Mouse (Mus musculus) macrophage (primary cell): ENCODE results near the gene Cpt1c. TPM values are rescaled to one million over a fixed set of nuclear protein-coding genes. Genes with fewer than 3 reads are reported as not detected.

Source experiments
- H3K27ac ChIP-seq: fragments of 350-480 bp; formaldehyde crosslinking; 2 replicates; pipeline ENCODE4 v1.9.0; 2021
- H3K36me3 ChIP-seq: fragments of 350-480 bp; formaldehyde crosslinking; 2 replicates; pipeline ENCODE4 v1.9.0; 2021; ENCODE audit errors: inconsistent target
- H3K4me3 ChIP-seq: fragments of 350-480 bp; formaldehyde crosslinking; 2 replicates; pipeline ENCODE4 v1.9.0; 2021; ENCODE audit errors: inconsistent target
- H3K79me2 ChIP-seq: fragments of 350-480 bp; formaldehyde crosslinking; 2 replicates; pipeline ENCODE4 v1.9.0; 2021; ENCODE audit errors: inconsistent target
- WGBS: methylation state at CpG from one replicate; pipeline ENCODE4 v1.1.7; 2026; ENCODE audit warnings: inconsistent platforms; ENCODE audit not compliant: missing documents; 5-methylcytosine and 5-hydroxymethylcytosine counted together
- polyA plus RNA-seq: library from polyadenylated mRNA; stranded (reverse); fragments of 250-400 nt; gene quantifications from 3 replicates; pipeline ENCODE4 v1.2.4, GENCODE M21; 2018; ENCODE audit warnings: inconsistent platforms

Gene Cpt1c
- polyA plus RNA-seq, 1 experiment from 2014 or later = not detected

GRCm38 (mm10) chr7:44986192-44986878 lies 11.7 kb upstream of the Cpt1c start, which contains the start of gene Prmt1:
Gene Prmt1, minus strand, starts transcription at chr7:44986568.
- Histone ChIP-seq H3K36me3 (peaks cover 13% of the 10 kb centered on the region; the same call in 1 of the 2 replicates), H3K79me2 (peaks cover 21% of the 10 kb centered on the region), H3K4me3 (peak within 1 kb of the TSS; percentile 60), H3K27ac (peak within 1 kb of the TSS; percentile 48)
- 2% methylated on average over 28 of the region's 42 CpGs for WGBS

- H3K79me2 ChIP-seq = peaks cover 21% of the 10 kb centered on the region
- peaks cover 13% of the 10 kb centered on the region; the same call in 1 of the 2 replicates for H3K36me3 ChIP-seq
- peak overlapping the region; percentile 40; the same call in 1 of the 2 replicates for H3K27ac ChIP-seq
- peak overlapping the region; percentile 60 for H3K4me3 ChIP-seq
- under 1% methylated on average over 44 of the region's 45 CpGs for WGBS
Measured at GRCm38 (mm10) chr7:44985595-44986191, 11.0 kb upstream of the Cpt1c start.

- WGBS = 75% methylated on average over 3 of the region's 3 CpGs
- Histone ChIP-seq H3K36me3 (peaks cover 19% of the 10 kb centered on the region; the same call in 1 of the 2 replicates), H3K27ac (no peak overlapping the region), H3K79me2 (peaks cover 21% of the 10 kb centered on the region), H3K4me3 (no peak overlapping the region)
Measured at GRCm38 (mm10) chr7:44984833-44985164, 10.1 kb upstream of the Cpt1c start.

GRCm38 (mm10) chr7:44983944-44984832 lies 9.5 kb upstream of the Cpt1c start:
- Histone ChIP-seq H3K36me3 (peaks cover 25% of the 10 kb centered on the region; the same call in 1 of the 2 replicates), H3K27ac (no peak overlapping the region), H3K79me2 (peaks cover 21% of the 10 kb centered on the region), H3K4me3 (no peak overlapping the region)
- 90% methylated on average over 5 of the region's 7 CpGs for WGBS

GRCm38 (mm10) chr7:44983085-44983484 lies 8.4 kb upstream of the Cpt1c start:
- H3K79me2 ChIP-seq = peaks cover 21% of the 10 kb centered on the region
- H3K4me3 ChIP-seq = no peak overlapping the region
- whole genome bisulfite sequencing = 21% methylated on average over 6 of the region's 6 CpGs
- no peak overlapping the region for H3K27ac ChIP-seq
- peaks cover 35% of the 10 kb centered on the region for H3K36me3 ChIP-seq

- H3K27ac ChIP-seq = no peak overlapping the region
- WGBS = 90% methylated on average over 6 of the region's 8 CpGs
- peaks cover 50% of the 10 kb centered on the region for H3K36me3 ChIP-seq
- no peak overlapping the region for H3K4me3 ChIP-seq
- H3K79me2 ChIP-seq = peaks cover 21% of the 10 kb centered on the region
Measured at GRCm38 (mm10) chr7:44981539-44981938, 6.9 kb upstream of the Cpt1c start.

GRCm38 (mm10) chr7:44978300-44978699 lies 3.6 kb upstream of the Cpt1c start:
- Histone ChIP-seq H3K4me3 (no peak overlapping the region), H3K27ac (no peak overlapping the region), H3K36me3 (peaks cover 51% of the 10 kb centered on the region), H3K79me2 (no peaks in the 10 kb centered on the region)
- WGBS = 97% methylated on average over 3 of the region's 3 CpGs

- Histone ChIP-seq H3K4me3 (no peak overlapping the region), H3K79me2 (no peaks in the 10 kb centered on the region), H3K27ac (no peak overlapping the region), H3K36me3 (peaks cover 34% of the 10 kb centered on the region)
- 75% methylated on average over 6 of the region's 6 CpGs for WGBS
Measured at GRCm38 (mm10) chr7:44975117-44975419, 417 bp upstream of the Cpt1c start.

- Histone ChIP-seq H3K4me3 (no peak overlapping the region), H3K27ac (no peak overlapping the region), H3K36me3 (peaks cover 21% of the 10 kb centered on the region), H3K79me2 (no peaks in the 10 kb centered on the region)
- 70% methylated on average over 13 of the region's 14 CpGs for WGBS
Measured at GRCm38 (mm10) chr7:44973415-44974130, 1.1 kb downstream of the Cpt1c start.

GRCm38 (mm10) chr7:44971142-44971541 lies 3.5 kb downstream of the Cpt1c start:
- no peak overlapping the region for H3K27ac ChIP-seq
- 87% methylated on average over 7 of the region's 7 CpGs for WGBS
- no peaks in the 10 kb centered on the region for H3K79me2 ChIP-seq
- no peak overlapping the region for H3K4me3 ChIP-seq
- no peaks in the 10 kb centered on the region for H3K36me3 ChIP-seq

- H3K4me3 ChIP-seq = peak overlapping the region; percentile 10; the same call in 1 of the 2 replicates
- no peak overlapping the region for H3K27ac ChIP-seq
- no peaks in the 10 kb centered on the region for H3K36me3 ChIP-seq
- H3K79me2 ChIP-seq = no peaks in the 10 kb centered on the region
- under 1% methylated on average over 34 of the region's 36 CpGs for WGBS
Measured at GRCm38 (mm10) chr7:44970231-44970691, 4.4 kb downstream of the Cpt1c start.

- 88% methylated on average over 13 of the region's 15 CpGs for WGBS
- Histone ChIP-seq H3K27ac (no peak overlapping the region), H3K4me3 (no peak overlapping the region), H3K79me2 (no peaks in the 10 kb centered on the region), H3K36me3 (no peaks in the 10 kb centered on the region)
Measured at GRCm38 (mm10) chr7:44966638-44967037, 8.0 kb downstream of the Cpt1c start.

GRCm38 (mm10) chr7:44965975-44966374 lies 8.7 kb downstream of the Cpt1c start:
- Histone ChIP-seq H3K27ac (no peak overlapping the region), H3K36me3 (no peaks in the 10 kb centered on the region), H3K4me3 (no peak overlapping the region), H3K79me2 (no peaks in the 10 kb centered on the region)
- 61% methylated on average over 7 of the region's 7 CpGs for WGBS

- no peaks in the 10 kb centered on the region for H3K79me2 ChIP-seq
- no peaks in the 10 kb centered on the region for H3K36me3 ChIP-seq
- H3K27ac ChIP-seq = no peak overlapping the region
- WGBS = 84% methylated on average over 9 of the region's 13 CpGs
- no peak overlapping the region for H3K4me3 ChIP-seq
Measured at GRCm38 (mm10) chr7:44964990-44965389, 9.7 kb downstream of the Cpt1c start.
